Mouse (Mus musculus) forebrain, embryonic 14.5 days (tissue): ENCODE results near the gene Wdr75. TPM values are rescaled to one million over a fixed set of nuclear protein-coding genes. Genes with fewer than 3 reads are reported as not detected.

Experiments
- ATAC-seq: fragments of 200-750 bp; cut with Nextera tagmentation; 2 replicates; pipeline ENCODE4 v1.8.0; 2017; ENCODE audit warnings: mild to moderate bottlenecking, moderate library complexity
- DNase-seq: peaks from one replicate; pipeline ENCODE4 v3.0.0-alpha.2; 2015; ENCODE audit warnings: low spot score
- H3K27ac ChIP-seq: fragments of 300-500 bp; sonication (generic); 2 replicates; pipeline ENCODE4 v1.5.1; 2014; ENCODE audit warnings: low read depth, mild to moderate bottlenecking, control low read depth, low read length, moderate library complexity
- H3K27me3 ChIP-seq: fragments of 300-500 bp; sonication (generic); replicated peaks from 2 replicates; pipeline ENCODE4 v1.6.1; 2014; ENCODE audit warnings: low read length, control low read depth, mixed read lengths; ENCODE audit not compliant: control insufficient read depth, insufficient read depth
- H3K36me3 ChIP-seq: fragments of 300-500 bp; sonication (generic); 2 replicates; pipeline ENCODE4 v1.6.1; 2014; ENCODE audit warnings: low read length, control low read depth; ENCODE audit not compliant: control insufficient read depth, insufficient read depth
- H3K4me1 ChIP-seq: fragments of 300-500 bp; sonication (generic); 2 replicates; pipeline ENCODE4 v1.6.1; 2014; ENCODE audit warnings: antibody characterized with exemption, low read length, control low read depth; ENCODE audit not compliant: control insufficient read depth, insufficient read depth
- H3K4me2 ChIP-seq: fragments of 300-500 bp; sonication (generic); 2 replicates; pipeline ENCODE4 v1.6.1; 2014; ENCODE audit warnings: mild to moderate bottlenecking, control low read depth, low read length
- H3K4me3 ChIP-seq: fragments of 300-500 bp; sonication (generic); 2 replicates; pipeline ENCODE4 v1.5.1; 2014; ENCODE audit warnings: low read depth, low read length, control low read depth
- H3K9ac ChIP-seq: fragments of 300-500 bp; sonication (generic); 2 replicates; pipeline ENCODE4 v1.6.1; 2014; ENCODE audit warnings: mild to moderate bottlenecking, low read length, control low read depth, moderate library complexity
- H3K9me3 ChIP-seq: fragments of 300-500 bp; sonication (generic); replicated peaks from 2 replicates; pipeline ENCODE4 v1.6.1; 2016; ENCODE audit warnings: low read length, control low read depth, mixed read lengths; ENCODE audit not compliant: control insufficient read depth
- WGBS: fragments of 180-500 bp; shearing (Covaris S2); extraction: QIAGEN DNeasy Blood & Tissue Kit; methylation state at CpG from one replicate; pipeline ENCODE4 v1.1.7; 2014; 5-methylcytosine and 5-hydroxymethylcytosine counted together
- polyA plus RNA-seq: library from polyadenylated mRNA; unstranded; fragments of >200 nt; fragmentation: Nextera tagmentation; extraction: Ambion mirVana; gene quantifications from 2 replicates; pipeline ENCODE4 v1.2.1, GENCODE M21; 2014

The Wdr75 gene
- polyA plus RNA-seq: 61.4 and 66.9 TPM in 2 replicates

DNA sequence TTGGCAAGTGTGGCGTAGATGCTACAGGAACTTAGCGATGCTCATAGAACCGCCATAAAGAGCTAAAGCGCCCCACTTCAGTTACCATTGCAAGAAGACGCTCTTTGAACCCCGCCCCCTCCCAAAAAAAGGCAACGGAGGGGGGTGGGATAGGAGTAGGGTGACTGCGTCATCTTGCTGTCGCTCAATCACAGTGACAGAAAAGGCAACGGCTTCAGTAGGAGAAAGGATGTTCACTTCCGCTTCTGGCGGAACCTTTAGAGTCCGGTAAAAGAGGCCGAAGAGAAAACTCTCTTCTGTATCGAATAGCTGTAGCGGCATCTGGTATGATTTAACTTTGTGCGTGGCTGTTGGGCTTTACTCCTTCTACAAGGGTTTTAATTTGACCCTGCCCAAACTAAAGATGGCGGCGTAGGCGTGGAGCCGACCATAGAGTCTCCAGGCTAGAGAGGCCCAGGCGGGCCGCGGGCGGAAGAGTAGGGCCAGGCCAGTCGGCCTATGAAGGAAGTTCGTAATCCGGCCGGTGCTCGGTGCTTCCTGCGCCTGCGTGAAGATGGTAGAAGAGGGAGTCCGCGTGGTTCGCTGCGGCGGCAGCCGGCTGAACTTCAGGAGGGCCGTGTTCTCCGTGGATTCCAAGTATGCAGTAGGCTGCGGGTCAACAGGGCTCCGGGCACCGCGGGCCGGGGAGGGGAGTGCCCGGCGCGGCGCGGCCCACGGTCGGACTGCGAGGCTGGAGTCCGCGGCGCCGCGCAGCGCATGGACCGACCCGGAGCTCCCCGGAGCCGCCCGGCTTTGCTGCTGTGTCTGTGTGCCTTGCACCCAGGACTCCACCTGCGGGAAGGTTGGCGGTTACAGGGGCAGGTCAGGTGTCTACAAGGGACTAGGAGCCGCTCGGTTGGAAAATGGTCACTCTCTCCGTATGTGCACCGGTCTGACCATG, at the start of gene Wdr75:
TSS of gene Wdr75 (plus strand) at position 198 of the 940 bp plus-strand sequence.
- peak; percentile 97 for DNase-seq
- H3K4me1 ChIP-seq: peaks cover 5% of the 10 kb centered on the region
- no peaks in the 10 kb centered on the region for H3K9me3 ChIP-seq
- peaks cover 4% of the 10 kb centered on the region for H3K36me3 ChIP-seq
- H3K27ac ChIP-seq: peak within 1 kb of the TSS; percentile 88
- no peaks in the 10 kb centered on the region for H3K27me3 ChIP-seq
- peak within 1 kb of the TSS; percentile 86 for H3K4me3 ChIP-seq
- peak within 1 kb of the TSS; percentile 89 for H3K9ac ChIP-seq
- ATAC-seq: peak; percentile 99
- under 1% methylated on average over 70 of the region's 70 CpGs for WGBS
- peak within 1 kb of the TSS; percentile 74 for H3K4me2 ChIP-seq

DNA sequence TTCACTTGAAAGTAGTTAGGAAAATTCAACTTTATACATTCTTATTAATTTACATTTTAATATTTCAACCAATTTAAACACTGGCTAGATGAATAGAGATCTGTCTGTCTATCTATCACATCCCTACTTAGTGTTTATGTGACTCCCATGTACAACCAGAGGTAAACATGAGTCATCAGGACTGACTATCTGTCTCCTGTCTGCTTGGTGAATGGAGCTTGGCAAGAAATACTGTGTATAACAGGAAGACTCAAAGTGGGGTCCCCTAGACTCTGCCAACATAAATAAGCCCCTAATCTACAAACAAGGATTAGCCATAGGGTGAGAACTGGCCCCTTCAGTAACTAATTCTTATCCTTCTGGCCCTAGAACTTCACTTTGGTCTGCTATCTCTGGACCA, 39.1 kb upstream of the Wdr75 start:
- H3K27me3 ChIP-seq: no peaks in the 10 kb centered on the region
- ATAC-seq (no peak), DNase-seq (no peak)
- no peak overlapping the region for H3K9ac ChIP-seq
- H3K4me1 ChIP-seq: no peaks in the 10 kb centered on the region
- no peak overlapping the region for H3K27ac ChIP-seq
- H3K4me3 ChIP-seq: no peak overlapping the region
- no peaks in the 10 kb centered on the region for H3K36me3 ChIP-seq
- H3K9me3 ChIP-seq: no peaks in the 10 kb centered on the region
- H3K4me2 ChIP-seq: no peak overlapping the region

GRCm38 (mm10) chr1:45756707-45757106, 38.3 kb upstream of the Wdr75 start:
- no peak overlapping the region for H3K27ac ChIP-seq
- ATAC-seq: no peak
- H3K4me1 ChIP-seq: no peaks in the 10 kb centered on the region

GRCm38 (mm10) chr1:45758011-45758410, 37.0 kb upstream of the Wdr75 start:
- Histone ChIP-seq H3K4me2 (no peak overlapping the region), H3K9me3 (no peaks in the 10 kb centered on the region), H3K4me1 (no peaks in the 10 kb centered on the region), H3K4me3 (no peak overlapping the region), H3K9ac (no peak overlapping the region), H3K36me3 (no peaks in the 10 kb centered on the region), H3K27ac (no peak overlapping the region), H3K27me3 (no peaks in the 10 kb centered on the region)
- no peak for ATAC-seq
- DNase-seq: no peak
- WGBS: 69% methylated on average over 1 of the region's 1 CpGs

More at GRCm38 (mm10) chr1:45756707-45757106, 38.3 kb upstream of the Wdr75 start:
- H3K9me3 ChIP-seq: no peaks in the 10 kb centered on the region
- H3K9ac ChIP-seq: no peak overlapping the region
- no peak overlapping the region for H3K4me3 ChIP-seq
- H3K27me3 ChIP-seq: no peaks in the 10 kb centered on the region
- H3K36me3 ChIP-seq: no peaks in the 10 kb centered on the region
- no peak overlapping the region for H3K4me2 ChIP-seq
- DNase-seq: no peak

- Histone ChIP-seq H3K9ac (no peak overlapping the region), H3K4me1 (no peaks in the 10 kb centered on the region), H3K27me3 (no peaks in the 10 kb centered on the region), H3K4me2 (no peak overlapping the region), H3K27ac (no peak overlapping the region), H3K9me3 (no peaks in the 10 kb centered on the region), H3K4me3 (no peak overlapping the region), H3K36me3 (no peaks in the 10 kb centered on the region)
- ATAC-seq: no peak
- DNase-seq: no peak
- 51% methylated on average over 4 of the region's 4 CpGs for WGBS
Observed at GRCm38 (mm10) chr1:45760667-45761467, 34.1 kb upstream of the Wdr75 start.

- Histone ChIP-seq H3K9me3 (no peaks in the 10 kb centered on the region), H3K27me3 (no peaks in the 10 kb centered on the region), H3K36me3 (no peaks in the 10 kb centered on the region), H3K4me1 (no peaks in the 10 kb centered on the region), H3K27ac (no peak overlapping the region), H3K9ac (no peak overlapping the region), H3K4me3 (no peak overlapping the region), H3K4me2 (no peak overlapping the region)
- ATAC-seq (no peak), DNase-seq (no peak)
- WGBS: 76% methylated on average over 1 of the region's 1 CpGs
Observed at GRCm38 (mm10) chr1:45761468-45761795, 33.5 kb upstream of the Wdr75 start.

DNA sequence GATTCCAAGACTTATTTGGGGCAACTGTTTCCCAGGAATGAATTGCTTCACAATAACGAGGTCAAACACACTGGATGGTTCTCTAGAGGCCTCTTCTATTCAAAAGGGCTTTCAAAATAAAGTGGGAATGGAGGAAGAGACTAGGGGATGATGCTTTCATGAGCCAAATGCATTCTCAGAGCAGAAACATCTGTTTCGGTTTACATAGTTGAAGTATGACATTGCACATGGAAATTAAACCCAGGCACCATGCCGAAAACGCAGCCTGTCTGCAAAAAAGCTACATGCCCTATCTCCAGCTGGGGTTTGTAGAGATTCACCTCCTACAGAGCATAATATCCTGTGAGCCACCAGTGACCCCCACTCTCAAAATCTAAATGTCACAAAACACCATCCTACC, 29.3 kb upstream of the Wdr75 start:
- H3K9ac ChIP-seq: no peak overlapping the region
- H3K9me3 ChIP-seq: no peaks in the 10 kb centered on the region
- H3K4me2 ChIP-seq: no peak overlapping the region
- DNase-seq (no peak), ATAC-seq (no peak)
- no peak overlapping the region for H3K4me3 ChIP-seq
- WGBS: 66% methylated on average over 4 of the region's 4 CpGs
- H3K27ac ChIP-seq: no peak overlapping the region
- no peaks in the 10 kb centered on the region for H3K27me3 ChIP-seq
- no peaks in the 10 kb centered on the region for H3K36me3 ChIP-seq
- no peaks in the 10 kb centered on the region for H3K4me1 ChIP-seq

GRCm38 (mm10) chr1:45766123-45766522, 28.8 kb upstream of the Wdr75 start:
- no peaks in the 10 kb centered on the region for H3K36me3 ChIP-seq
- no peak overlapping the region for H3K4me2 ChIP-seq
- H3K4me1 ChIP-seq: no peaks in the 10 kb centered on the region
- ATAC-seq (peak; percentile 46; the same call in 1 of the 2 replicates), DNase-seq (peak; percentile 88)
- WGBS: 30% methylated on average over 8 of the region's 8 CpGs
- no peak overlapping the region for H3K9ac ChIP-seq
- H3K27ac ChIP-seq: no peak overlapping the region
- H3K27me3 ChIP-seq: no peaks in the 10 kb centered on the region
- H3K4me3 ChIP-seq: no peak overlapping the region
- no peaks in the 10 kb centered on the region for H3K9me3 ChIP-seq

DNA sequence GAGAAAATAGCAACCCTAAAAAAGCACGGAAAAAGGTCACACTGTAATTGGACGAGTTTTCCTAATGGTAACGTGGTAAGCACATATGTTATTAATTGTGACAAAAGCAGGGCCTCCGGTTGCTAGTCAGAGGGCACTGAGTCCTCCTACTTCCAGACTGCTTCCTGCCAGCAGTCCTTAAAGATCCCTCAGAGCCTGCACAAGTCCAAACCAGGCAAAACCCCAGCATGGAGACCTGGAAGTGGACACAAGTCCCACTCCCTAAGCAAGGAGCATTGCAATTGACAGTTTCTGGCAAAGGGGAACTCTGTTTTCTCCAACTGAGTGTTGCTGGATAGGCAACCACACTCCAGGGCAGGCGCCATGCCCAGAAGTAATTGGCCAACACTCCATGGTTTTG, 27.4 kb upstream of the Wdr75 start:
- no peaks in the 10 kb centered on the region for H3K27me3 ChIP-seq
- no peaks in the 10 kb centered on the region for H3K36me3 ChIP-seq
- H3K9ac ChIP-seq: no peak overlapping the region
- ATAC-seq (no peak), DNase-seq (no peak)
- WGBS: 62% methylated on average over 5 of the region's 5 CpGs
- H3K9me3 ChIP-seq: no peaks in the 10 kb centered on the region
- no peak overlapping the region for H3K27ac ChIP-seq
- H3K4me2 ChIP-seq: no peak overlapping the region
- no peak overlapping the region for H3K4me3 ChIP-seq
- H3K4me1 ChIP-seq: no peaks in the 10 kb centered on the region
